23 mouse cellular contexts compared by ENCODE assay signal in genomic region chr10:51618538-51618937, GRCm38 (mm10). TPM values are rescaled to one million over a fixed set of nuclear protein-coding genes. Genes with fewer than 3 reads are reported as not detected.
"Had no signal": no experiment of that assay in that cellular context is flagged by ENCODE, and none has a peak within 500 bp of the region (broad histone marks: within the 10 kb centered on the region; RNA-seq: fewer than 3 reads in every experiment).

No protein-coding gene starts in this region.

- H3K4me2 ChIP-seq: lung, embryonic 14.5 days; midbrain, embryonic 12.5 days; neural tube, embryonic 12.5 days; stomach, embryonic 15.5 days had no signal

- ATAC-seq: midbrain, embryonic 16.5 days had no signal

- H3K27me3 ChIP-seq: midbrain, embryonic 12.5 days; neural tube, embryonic 12.5 days; stomach, embryonic 15.5 days had no signal

- H3K9me3 ChIP-seq: midbrain, embryonic 10.5 days; midbrain, embryonic 12.5 days; neural tube, embryonic 12.5 days; stomach, embryonic 15.5 days had no signal

- H3K36me3 ChIP-seq: midbrain, embryonic 10.5 days; midbrain, embryonic 12.5 days; neural tube, embryonic 12.5 days; stomach, embryonic 15.5 days had no signal

- DNase-seq: lung, adult 18-20 months; lung, embryonic 14.5 days; lung, postnatal 10 days; lung, postnatal 4 days; midbrain, embryonic 14.5 days; right cerebral cortex, postnatal 14 days; thymus, adult 2 months; thymus, postnatal 25 days; thymus, postnatal 4 days had no signal

- H3K4me1 ChIP-seq: midbrain, embryonic 12.5 days; neural tube, embryonic 12.5 days; stomach, embryonic 15.5 days had no signal

- H3K4me3 ChIP-seq: midbrain, embryonic 10.5 days; midbrain, embryonic 12.5 days; neural tube, embryonic 12.5 days; stomach, embryonic 15.5 days had no signal

- H3K9ac ChIP-seq: lung, embryonic 14.5 days; midbrain, embryonic 12.5 days; neural tube, embryonic 12.5 days; stomach, embryonic 15.5 days had no signal

- H3K27ac ChIP-seq: midbrain, embryonic 10.5 days; midbrain, embryonic 12.5 days; neural tube, embryonic 12.5 days; stomach, embryonic 15.5 days; stomach, postnatal 0 days had no signal

RNA-seq across cellular contexts. Expression of gene Gprc6a, which starts 12.7 kb away (rescaled TPM):
- total RNA-seq: megakaryocyte, adult 5-6 weeks; megakaryocyte-erythroid progenitor cell, adult 5-6 weeks; monocyte, adult 5-6 weeks; neutrophil, adult 5-6 weeks had no signal
- polyA plus RNA-seq: midbrain, embryonic 10.5 days; midbrain, embryonic 12.5 days; midbrain, embryonic 14.5 days; neural tube, embryonic 12.5 days; neural tube, embryonic 14.5 days; spleen, adult 2 months; urinary bladder, adult 2 months had no signal

RNA-seq across cellular contexts. Expression of gene Fam162b, which starts 28.2 kb away (rescaled TPM):
- total RNA-seq: megakaryocyte, adult 5-6 weeks; megakaryocyte-erythroid progenitor cell, adult 5-6 weeks; monocyte, adult 5-6 weeks; neutrophil, adult 5-6 weeks had no signal
- polyA plus RNA-seq: spleen, adult 2 months; testis, adult 2 months; thymus, adult 2 months; urinary bladder, adult 2 months had no signal

RNA-seq across cellular contexts. Expression of gene Rfx6, which starts 59.0 kb away (rescaled TPM):
- total RNA-seq: megakaryocyte, adult 5-6 weeks; megakaryocyte-erythroid progenitor cell, adult 5-6 weeks; monocyte, adult 5-6 weeks; neutrophil, adult 5-6 weeks had no signal
- polyA plus RNA-seq: midbrain, embryonic 10.5 days; midbrain, embryonic 12.5 days; midbrain, embryonic 14.5 days; neural tube, embryonic 14.5 days; spleen, adult 2 months; urinary bladder, adult 2 months had no signal
